Mouse (Mus musculus) cerebellum, adult 18-20 months (tissue): ENCODE measurements around the gene Ttc13.
A peak's percentile ranks its signal among the peaks of the same experiment; 100 is the strongest.

ENCODE experiments used
- DNase-seq, 2 experiments: peaks; one replicate each; pipeline ENCODE4 v3.0.0; 2021

Ttc13 gene

DNA sequence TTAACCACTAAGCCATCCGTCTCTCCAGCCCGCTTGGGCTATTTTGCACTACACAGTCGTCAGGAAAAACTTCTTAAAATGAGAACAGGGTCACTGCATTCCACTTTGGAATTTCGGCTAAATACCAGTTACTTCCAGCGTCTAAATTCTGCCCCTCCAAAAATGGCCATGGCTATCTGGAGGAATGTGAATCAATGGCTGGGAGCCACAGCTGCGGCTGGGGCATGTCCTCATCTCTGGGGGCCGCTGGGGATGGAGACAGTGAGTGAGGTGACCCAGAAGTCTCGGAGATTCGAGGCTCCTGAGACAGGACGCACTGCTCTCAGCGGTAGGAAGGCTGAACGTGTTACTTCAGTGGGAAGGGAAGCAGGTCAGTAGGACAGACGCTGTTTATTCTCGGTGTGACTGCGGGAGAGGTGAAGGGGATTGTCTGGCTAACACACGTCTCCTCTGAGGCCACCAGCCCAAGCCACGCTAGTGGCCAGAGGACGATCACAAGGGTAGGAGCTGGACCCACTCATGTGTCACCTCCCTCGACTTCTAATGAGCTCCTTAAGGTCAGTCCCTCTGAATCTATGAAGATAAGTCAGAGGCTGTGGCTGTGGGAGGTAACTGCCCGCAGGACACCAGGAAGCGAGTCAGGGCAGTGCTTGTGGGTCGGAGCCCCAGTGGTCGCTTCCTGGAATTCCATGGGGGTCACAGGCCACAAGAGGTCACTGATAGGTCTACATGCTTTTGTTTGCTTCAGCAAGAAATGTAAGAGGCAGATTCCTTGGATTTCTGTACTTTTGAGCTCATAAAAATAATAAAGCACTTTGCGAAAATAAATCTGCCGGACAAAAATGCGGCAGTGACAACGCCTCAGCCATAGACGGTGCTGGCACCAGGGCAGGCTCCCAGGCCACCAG lies 68.0 kb downstream of the Ttc13 start:
- no peak for DNase-seq

DNA sequence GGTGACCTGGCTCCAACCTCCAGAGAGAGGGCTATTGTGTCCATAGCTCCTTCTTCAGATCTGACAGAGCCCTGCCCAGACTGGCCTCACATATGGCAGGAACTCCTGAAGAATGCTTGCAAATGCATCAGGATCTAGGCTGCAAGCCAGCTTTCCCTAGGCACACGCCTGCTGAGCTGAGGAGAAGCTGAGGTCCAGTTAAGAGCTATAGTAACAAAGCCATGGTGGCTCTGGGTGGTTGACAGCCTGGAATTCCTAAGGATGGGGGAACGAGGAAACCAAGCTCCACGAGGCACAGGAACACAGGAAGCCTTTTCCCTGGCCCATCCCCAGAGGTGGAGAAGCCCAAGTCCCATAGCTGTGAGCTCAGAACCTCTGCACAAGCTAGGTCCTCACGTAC lies 69.2 kb downstream of the Ttc13 start:
- DNase-seq, result peak; percentile 59 to 65

- DNase-seq, result no peak
These were observed 70.0 kb downstream of the Ttc13 start for GRCm38 (mm10) chr8:124651776-124652175.

DNA sequence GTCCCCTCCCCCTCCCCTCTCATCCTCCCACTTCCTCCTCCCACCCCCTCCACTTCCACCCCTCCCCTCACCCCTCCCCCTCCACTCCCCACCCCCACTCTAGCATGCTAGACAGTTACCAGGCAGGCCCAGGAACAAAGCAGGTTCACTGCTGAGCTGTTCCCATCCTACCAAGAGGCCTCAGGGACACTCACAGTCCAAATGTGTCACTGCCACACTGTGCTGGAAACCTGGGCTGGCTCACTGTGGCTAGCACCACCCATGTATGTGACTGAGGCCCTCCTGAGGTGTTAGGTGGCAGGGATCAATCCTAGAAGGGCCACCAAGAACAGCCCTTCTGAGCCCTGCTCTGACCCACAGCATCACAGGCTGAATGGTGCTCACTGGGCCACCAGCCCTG lies 73.5 kb downstream of the Ttc13 start:
- no peak for DNase-seq

DNA sequence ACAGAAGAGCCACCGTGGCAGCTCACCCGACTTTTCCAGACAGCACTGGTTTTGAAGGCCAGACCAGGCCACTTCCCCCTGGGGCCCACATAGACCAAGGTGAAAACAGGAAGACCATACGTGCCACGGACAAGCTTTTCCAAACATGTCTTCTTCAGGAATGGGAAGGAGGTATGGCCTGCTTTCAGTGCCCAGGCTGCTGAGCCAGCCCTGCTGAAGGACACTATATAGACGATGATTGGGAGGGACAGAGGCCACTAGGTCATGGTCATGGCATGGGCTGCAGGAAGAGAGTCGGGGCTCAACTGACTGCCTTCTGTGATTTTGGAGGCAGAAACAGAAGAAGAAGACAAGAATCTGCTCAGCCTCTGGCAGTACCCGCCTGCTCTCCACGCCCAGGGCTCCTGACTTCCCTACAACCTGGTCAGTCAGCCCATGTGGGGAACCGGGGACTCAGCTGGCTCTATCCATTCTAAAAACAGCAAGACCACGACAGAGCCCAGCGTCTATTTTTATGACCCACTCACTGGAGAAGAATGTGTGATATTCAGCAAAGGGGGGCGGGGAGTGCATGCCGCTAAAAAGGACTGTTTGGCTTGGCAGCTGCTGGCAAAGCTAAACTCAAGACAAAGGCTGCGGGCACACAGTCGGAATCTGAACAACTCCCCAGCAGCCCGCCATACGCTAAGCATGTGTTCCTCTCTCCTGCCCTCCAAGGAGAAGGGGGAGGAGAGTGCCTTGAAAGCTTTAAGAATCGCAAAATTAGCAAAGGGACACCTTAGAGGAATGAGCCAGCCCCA lies 78.0 kb downstream of the Ttc13 start:
- no peak for DNase-seq

- no peak for DNase-seq
These were observed 80.2 kb downstream of the Ttc13 start for GRCm38 (mm10) chr8:124641599-124641998.

DNA sequence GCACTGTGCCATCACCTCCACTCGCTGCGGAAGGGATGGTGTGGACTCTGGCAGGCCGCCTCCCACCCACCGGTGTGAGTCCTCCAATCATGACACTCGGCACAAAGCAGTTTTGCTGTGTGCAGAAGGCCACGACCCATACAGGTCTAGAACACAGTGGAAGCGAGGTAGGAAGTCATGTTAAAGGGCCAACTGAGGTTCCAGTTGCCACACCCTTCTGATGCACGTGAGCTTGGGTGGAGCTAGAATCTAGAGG lies 86.6 kb downstream of the Ttc13 start:
- no peak for DNase-seq

DNA sequence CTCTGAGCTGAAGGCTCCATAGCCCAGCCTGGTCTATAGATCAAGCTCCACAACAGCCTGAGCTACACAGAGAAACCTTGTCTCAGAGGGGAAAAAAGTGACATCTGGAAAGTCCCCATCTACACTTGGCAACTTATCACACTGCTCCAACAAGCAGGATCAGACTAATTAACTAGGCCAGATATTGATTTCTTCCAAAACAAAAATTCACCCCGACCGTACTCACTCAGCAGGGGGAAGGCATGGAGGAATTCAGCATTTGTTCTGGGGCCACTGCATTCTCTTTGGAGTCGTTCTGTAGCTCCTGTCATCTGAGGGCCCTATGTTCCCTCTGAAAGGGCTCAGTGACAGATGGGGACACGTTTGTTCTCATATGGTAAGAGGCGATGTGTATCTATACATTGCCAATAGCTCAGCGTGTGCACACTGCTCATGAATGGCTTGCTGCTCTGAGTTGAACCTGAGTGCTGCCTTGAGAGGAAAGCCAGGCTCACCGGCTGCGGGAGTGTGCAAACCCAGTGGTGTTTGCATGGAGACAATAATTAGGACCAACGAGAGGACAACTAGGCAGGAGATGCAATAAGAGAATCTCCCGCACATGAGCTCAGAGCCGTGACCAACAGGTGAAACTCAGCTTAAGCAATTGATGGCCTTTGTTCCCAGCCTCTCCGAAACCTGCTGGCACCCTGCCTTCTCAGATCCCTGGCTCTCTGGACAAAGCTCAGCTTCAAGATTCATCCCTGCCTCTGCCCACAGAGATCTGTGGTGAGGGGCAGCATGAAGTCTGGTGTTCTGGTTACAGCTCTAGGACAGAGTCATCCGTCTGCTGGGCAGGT lies 87.2 kb downstream of the Ttc13 start:
- no peak for DNase-seq

- peak; percentile 51 to 54 for DNase-seq
These were observed 88.6 kb downstream of the Ttc13 start for GRCm38 (mm10) chr8:124633001-124633703.

- DNase-seq, result no peak
These were observed 89.8 kb downstream of the Ttc13 start for GRCm38 (mm10) chr8:124631966-124632365.

DNA sequence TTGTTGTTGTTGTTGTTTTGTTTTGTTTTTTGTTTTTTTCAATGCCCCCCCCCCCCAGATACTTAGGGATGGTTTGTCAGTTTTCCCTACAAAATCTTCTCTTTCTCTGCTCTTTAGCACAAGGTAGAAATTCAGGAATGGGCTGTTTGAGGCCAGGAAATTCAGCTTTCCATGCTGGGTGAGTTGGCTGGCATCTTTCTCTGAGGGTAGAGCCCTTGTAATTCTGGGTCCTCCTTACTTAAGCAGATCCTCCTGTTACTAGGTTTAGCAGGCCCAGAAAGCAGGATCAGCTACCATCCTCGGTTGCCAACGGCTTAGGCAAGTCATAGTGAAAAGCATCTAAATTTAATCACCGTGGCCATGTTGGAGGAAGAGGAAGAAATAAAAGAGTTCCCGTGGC lies 90.9 kb downstream of the Ttc13 start:
- no peak for DNase-seq

DNA sequence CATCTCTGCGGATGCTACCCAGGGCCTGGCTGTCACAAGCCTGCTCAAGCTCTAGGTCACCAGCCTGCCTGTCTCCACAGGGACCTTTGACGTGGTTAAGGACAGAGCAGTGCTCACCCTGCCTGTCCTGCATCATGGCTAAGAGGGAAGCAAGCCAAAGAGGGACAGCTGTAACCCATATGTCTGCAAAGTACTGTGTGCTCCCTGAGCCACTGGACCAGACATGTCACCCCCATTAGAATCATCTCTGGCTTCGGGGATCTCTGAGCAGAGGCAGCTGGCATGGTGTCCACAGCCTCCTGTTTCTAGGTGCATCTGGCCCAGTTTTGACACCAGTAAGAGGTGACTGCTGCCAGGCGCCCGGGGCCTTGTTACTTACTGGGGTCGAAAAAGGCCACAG lies 91.3 kb downstream of the Ttc13 start:
- peak; percentile 28 to 32 for DNase-seq

DNA sequence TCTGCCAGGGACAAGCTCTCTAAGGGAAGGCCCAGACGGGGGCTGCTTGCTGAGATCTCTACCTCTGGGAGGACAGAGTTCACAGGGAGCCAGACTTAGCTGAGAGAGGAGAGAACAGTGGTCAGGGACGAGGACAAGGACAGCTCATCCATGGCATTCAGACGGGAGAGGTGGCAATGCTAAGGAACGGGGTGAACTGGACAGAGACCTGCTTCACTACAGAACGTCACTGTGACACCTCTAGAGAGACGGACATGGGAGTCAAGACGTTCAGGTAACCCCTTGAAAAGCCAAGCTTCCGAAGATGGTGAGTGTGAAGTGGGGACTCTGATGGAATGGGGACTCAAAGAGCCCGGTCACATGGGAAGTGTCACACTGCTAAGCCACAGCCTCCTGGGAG lies 95.5 kb downstream of the Ttc13 start:
- DNase-seq, result no peak
